Mouse (Mus musculus) forebrain, embryonic 12.5 days (tissue): ENCODE results near the gene Foxc1. TPM values are rescaled to one million over a fixed set of nuclear protein-coding genes. Genes with fewer than 3 reads are reported as not detected.

Experiments
- ATAC-seq: fragments of 200-750 bp; cut with Nextera tagmentation; 2 replicates; pipeline ENCODE4 v1.8.0; 2017; ENCODE audit warnings: moderate TSS enrichment; ENCODE audit not compliant: low FRiP score
- H3K27ac ChIP-seq: fragments of 300-500 bp; sonication (generic); 2 replicates; pipeline ENCODE4 v1.5.1; 2016; ENCODE audit warnings: mild to moderate bottlenecking
- H3K27me3 ChIP-seq: fragments of 300-500 bp; sonication (generic); 2 replicates; pipeline ENCODE4 v1.6.1; 2016; ENCODE audit warnings: mild to moderate bottlenecking
- H3K36me3 ChIP-seq: fragments of 300-500 bp; sonication (generic); replicated peaks from 2 replicates; pipeline ENCODE4 v1.6.1; 2016; ENCODE audit warnings: mild to moderate bottlenecking
- H3K4me1 ChIP-seq: fragments of 300-500 bp; sonication (generic); 2 replicates; pipeline ENCODE4 v1.6.1; 2016
- H3K4me2 ChIP-seq: fragments of 300-500 bp; sonication (generic); 2 replicates; pipeline ENCODE4 v1.6.1; 2016; ENCODE audit warnings: mild to moderate bottlenecking, moderate library complexity
- H3K4me3 ChIP-seq: fragments of 300-500 bp; sonication (generic); replicated peaks from 2 replicates; pipeline ENCODE4 v1.5.1; 2016; ENCODE audit warnings: mild to moderate bottlenecking
- H3K9ac ChIP-seq: fragments of 300-500 bp; sonication (generic); 2 replicates; pipeline ENCODE4 v1.6.1; 2016; ENCODE audit warnings: mild to moderate bottlenecking
- H3K9me3 ChIP-seq: fragments of 300-500 bp; sonication (generic); 2 replicates; pipeline ENCODE4 v1.6.1; 2016
- WGBS: fragments of 180-500 bp; shearing (Covaris S2); methylation state at CpG from one replicate; pipeline ENCODE4 v1.1.7; 2016; 5-methylcytosine and 5-hydroxymethylcytosine counted together
- polyA plus RNA-seq: library from polyadenylated mRNA; unstranded; fragments of >200 nt; fragmentation: Nextera tagmentation; extraction: Ambion mirVana; gene quantifications from 2 replicates; pipeline ENCODE4 v1.2.1, GENCODE M21; 2016

Foxc1 gene
- 2.7 and 5.0 TPM in 2 replicates for polyA plus RNA-seq

GRCm38 (mm10) chr13:31806428-31806832, at the start of gene Foxc1:
TSS of gene Foxc1 (plus strand) at chr13:31806633.
- peaks cover 50% of the 10 kb centered on the region for H3K4me1 ChIP-seq
- H3K36me3 ChIP-seq = no peaks in the 10 kb centered on the region
- peak within 1 kb of the TSS; percentile 80 for H3K27ac ChIP-seq
- H3K9me3 ChIP-seq = no peaks in the 10 kb centered on the region
- peak within 1 kb of the TSS; percentile 61 for H3K9ac ChIP-seq
- ATAC-seq = peak; percentile 86
- H3K4me3 ChIP-seq = peak within 1 kb of the TSS; percentile 50
- peak within 1 kb of the TSS; percentile 92 for H3K4me2 ChIP-seq
- peaks cover 90% of the 10 kb centered on the region for H3K27me3 ChIP-seq
- WGBS = 0% methylated on average over 28 of the region's 40 CpGs

- no peaks in the 10 kb centered on the region for H3K4me1 ChIP-seq
- no peak for ATAC-seq
- H3K27ac ChIP-seq = no peak overlapping the region
- H3K36me3 ChIP-seq = no peaks in the 10 kb centered on the region
- H3K27me3 ChIP-seq = no peaks in the 10 kb centered on the region
- no peak overlapping the region for H3K4me3 ChIP-seq
- H3K9me3 ChIP-seq = no peaks in the 10 kb centered on the region
- no peak overlapping the region for H3K4me2 ChIP-seq
- WGBS = 57% methylated on average over 4 of the region's 4 CpGs
- H3K9ac ChIP-seq = no peak overlapping the region
These were observed 46.0 kb upstream of the Foxc1 start for GRCm38 (mm10) chr13:31760411-31760810.

- Histone ChIP-seq H3K36me3 (no peaks in the 10 kb centered on the region), H3K9me3 (no peaks in the 10 kb centered on the region), H3K27ac (no peak overlapping the region), H3K9ac (no peak overlapping the region), H3K4me2 (no peak overlapping the region), H3K27me3 (no peaks in the 10 kb centered on the region), H3K4me1 (no peaks in the 10 kb centered on the region), H3K4me3 (no peak overlapping the region)
- ATAC-seq = no peak
- whole genome bisulfite sequencing = 79% methylated on average over 4 of the region's 4 CpGs
These were observed 45.4 kb upstream of the Foxc1 start for GRCm38 (mm10) chr13:31761057-31761456.

- H3K27me3 ChIP-seq = no peaks in the 10 kb centered on the region
- H3K4me1 ChIP-seq = no peaks in the 10 kb centered on the region
- no peak overlapping the region for H3K4me3 ChIP-seq
- no peak for ATAC-seq
- no peak overlapping the region for H3K4me2 ChIP-seq
- WGBS = 89% methylated on average over 3 of the region's 3 CpGs
- H3K27ac ChIP-seq = no peak overlapping the region
- no peak overlapping the region for H3K9ac ChIP-seq
- no peaks in the 10 kb centered on the region for H3K9me3 ChIP-seq
- H3K36me3 ChIP-seq = no peaks in the 10 kb centered on the region
These were observed 42.0 kb upstream of the Foxc1 start for GRCm38 (mm10) chr13:31764419-31764818.

GRCm38 (mm10) chr13:31765564-31765963, 40.9 kb upstream of the Foxc1 start:
- 90% methylated on average over 2 of the region's 2 CpGs for WGBS
- Histone ChIP-seq H3K4me3 (no peak overlapping the region), H3K4me1 (no peaks in the 10 kb centered on the region), H3K9me3 (no peaks in the 10 kb centered on the region), H3K9ac (no peak overlapping the region), H3K36me3 (no peaks in the 10 kb centered on the region), H3K27ac (no peak overlapping the region), H3K27me3 (no peaks in the 10 kb centered on the region), H3K4me2 (no peak overlapping the region)
- no peak for ATAC-seq

- Histone ChIP-seq H3K4me3 (no peak overlapping the region), H3K4me1 (no peaks in the 10 kb centered on the region), H3K27ac (no peak overlapping the region), H3K36me3 (no peaks in the 10 kb centered on the region), H3K27me3 (no peaks in the 10 kb centered on the region), H3K4me2 (no peak overlapping the region), H3K9ac (no peak overlapping the region), H3K9me3 (no peaks in the 10 kb centered on the region)
- 85% methylated on average over 5 of the region's 5 CpGs for WGBS
- ATAC-seq = no peak
These were observed 33.6 kb upstream of the Foxc1 start for GRCm38 (mm10) chr13:31772882-31773281.

GRCm38 (mm10) chr13:31775762-31776161, 30.7 kb upstream of the Foxc1 start:
- H3K27me3 ChIP-seq = no peaks in the 10 kb centered on the region
- no peaks in the 10 kb centered on the region for H3K36me3 ChIP-seq
- no peaks in the 10 kb centered on the region for H3K4me1 ChIP-seq
- H3K9me3 ChIP-seq = no peaks in the 10 kb centered on the region
- ATAC-seq = no peak
- H3K4me3 ChIP-seq = no peak overlapping the region
- H3K27ac ChIP-seq = no peak overlapping the region
- H3K9ac ChIP-seq = no peak overlapping the region
- H3K4me2 ChIP-seq = no peak overlapping the region
- WGBS = 76% methylated on average over 5 of the region's 5 CpGs

GRCm38 (mm10) chr13:31779281-31779981, 27.0 kb upstream of the Foxc1 start:
- Histone ChIP-seq H3K36me3 (no peaks in the 10 kb centered on the region), H3K9ac (no peak overlapping the region), H3K27me3 (no peaks in the 10 kb centered on the region), H3K4me1 (no peaks in the 10 kb centered on the region), H3K9me3 (no peaks in the 10 kb centered on the region), H3K27ac (no peak overlapping the region), H3K4me3 (no peak overlapping the region), H3K4me2 (no peak overlapping the region)
- WGBS = 78% methylated on average over 17 of the region's 17 CpGs
- ATAC-seq = no peak

- H3K4me2 ChIP-seq = no peak overlapping the region
- ATAC-seq = no peak
- no peaks in the 10 kb centered on the region for H3K4me1 ChIP-seq
- no peak overlapping the region for H3K27ac ChIP-seq
- H3K9me3 ChIP-seq = no peaks in the 10 kb centered on the region
- WGBS = 89% methylated on average over 3 of the region's 3 CpGs
- no peak overlapping the region for H3K9ac ChIP-seq
- no peaks in the 10 kb centered on the region for H3K36me3 ChIP-seq
- H3K27me3 ChIP-seq = no peaks in the 10 kb centered on the region
- no peak overlapping the region for H3K4me3 ChIP-seq
These were observed 26.1 kb upstream of the Foxc1 start for GRCm38 (mm10) chr13:31780299-31780698.

GRCm38 (mm10) chr13:31782063-31782462, 24.4 kb upstream of the Foxc1 start:
- 85% methylated on average over 2 of the region's 2 CpGs for WGBS
- Histone ChIP-seq H3K36me3 (no peaks in the 10 kb centered on the region), H3K4me3 (no peak overlapping the region), H3K9ac (no peak overlapping the region), H3K4me1 (no peaks in the 10 kb centered on the region), H3K27ac (no peak overlapping the region), H3K4me2 (no peak overlapping the region), H3K27me3 (no peaks in the 10 kb centered on the region), H3K9me3 (no peaks in the 10 kb centered on the region)
- no peak for ATAC-seq

GRCm38 (mm10) chr13:31784757-31785156, 21.7 kb upstream of the Foxc1 start:
- Histone ChIP-seq H3K4me3 (no peak overlapping the region), H3K9me3 (no peaks in the 10 kb centered on the region), H3K4me1 (no peaks in the 10 kb centered on the region), H3K9ac (no peak overlapping the region), H3K27ac (no peak overlapping the region), H3K27me3 (no peaks in the 10 kb centered on the region), H3K4me2 (no peak overlapping the region), H3K36me3 (no peaks in the 10 kb centered on the region)
- 86% methylated on average over 7 of the region's 7 CpGs for WGBS
- ATAC-seq = no peak

GRCm38 (mm10) chr13:31792480-31793132, 13.8 kb upstream of the Foxc1 start:
- H3K4me2 ChIP-seq = peak overlapping the region; percentile 32
- H3K36me3 ChIP-seq = no peaks in the 10 kb centered on the region
- peak; percentile 75 for ATAC-seq

GRCm38 (mm10) chr13:31793163-31793562, 13.3 kb upstream of the Foxc1 start:
- Histone ChIP-seq H3K9ac (no peak overlapping the region), H3K36me3 (no peaks in the 10 kb centered on the region), H3K27me3 (peaks cover 15% of the 10 kb centered on the region), H3K27ac (no peak overlapping the region), H3K9me3 (no peaks in the 10 kb centered on the region), H3K4me1 (no peaks in the 10 kb centered on the region), H3K4me3 (no peak overlapping the region), H3K4me2 (no peak overlapping the region)
- no peak for ATAC-seq
- 63% methylated on average over 5 of the region's 5 CpGs for WGBS

More at GRCm38 (mm10) chr13:31792480-31793132, 13.8 kb upstream of the Foxc1 start:
- H3K4me3 ChIP-seq = no peak overlapping the region
- H3K9ac ChIP-seq = no peak overlapping the region
- no peaks in the 10 kb centered on the region for H3K4me1 ChIP-seq
- H3K27me3 ChIP-seq = peaks cover 10% of the 10 kb centered on the region
- H3K9me3 ChIP-seq = no peaks in the 10 kb centered on the region
- H3K27ac ChIP-seq = no peak overlapping the region
- WGBS = 21% methylated on average over 17 of the region's 17 CpGs
